Mouse (Mus musculus) erythroblast, embryonic 14.5 days (primary cell): Measurements from ENCODE around the gene Thada. TPM values are rescaled to one million over a fixed set of nuclear protein-coding genes. Genes with fewer than 3 reads are reported as not detected.

Experiments
- H3K27me3 ChIP-seq: 2 replicates; pipeline ENCODE4 v1.6.1; 2012; ENCODE audit warnings: inconsistent platforms; ENCODE audit not compliant: control insufficient read depth
- H3K36me3 ChIP-seq: 2 replicates; pipeline ENCODE4 v1.6.1; 2012; ENCODE audit warnings: mild to moderate bottlenecking, inconsistent platforms; ENCODE audit not compliant: control insufficient read depth
- H3K4me1 ChIP-seq: 2 replicates; pipeline ENCODE4 v1.6.1; 2012; ENCODE audit warnings: inconsistent platforms; ENCODE audit not compliant: control insufficient read depth
- H3K4me3 ChIP-seq: replicated peaks from 2 replicates; pipeline ENCODE3; 2012; ENCODE audit warnings: moderate library complexity, mild to moderate bottlenecking, inconsistent platforms
- H3K9me3 ChIP-seq: 2 replicates; pipeline ENCODE4 v1.6.1; 2012; ENCODE audit warnings: low read length, inconsistent platforms, mixed read lengths; ENCODE audit not compliant: control insufficient read depth
- GATA1 ChIP-seq: IDR thresholded peaks from 2 replicates; pipeline ENCODE4 v1.6.1; 2012; ENCODE audit warnings: low read length, inconsistent platforms, mixed read lengths
- TAL1 ChIP-seq: IDR thresholded peaks from 3 replicates; pipeline ENCODE4 v1.6.1; 2012; ENCODE audit warnings: low read length, inconsistent platforms, mixed read lengths
- polyA plus RNA-seq: library from polyadenylated mRNA; stranded (reverse); fragments of >175 nt; gene quantifications from 2 replicates; pipeline ENCODE4 v1.2.3, GENCODE M21; 2012

The Thada gene
- polyA plus RNA-seq, 1 experiment: 0.08 TPM

GRCm38 (mm10) chr17:84182311-84183271 is 283.4 kb downstream of the Thada start:
- H3K27me3 ChIP-seq: no peaks in the 10 kb centered on the region
- H3K4me1 ChIP-seq: peaks cover 70% of the 10 kb centered on the region

GRCm38 (mm10) chr17:84181502-84182310 is 284.3 kb downstream of the Thada start:
- Histone ChIP-seq H3K4me3 (peak overlapping the region; percentile 65), H3K36me3 (peaks cover 29% of the 10 kb centered on the region), H3K9me3 (no peaks in the 10 kb centered on the region), H3K27me3 (no peaks in the 10 kb centered on the region), H3K4me1 (peaks cover 69% of the 10 kb centered on the region)
- TF ChIP-seq TAL1 (no peak), GATA1 (no peak)

More at GRCm38 (mm10) chr17:84182311-84183271, 283.4 kb downstream of the Thada start:
- Histone ChIP-seq H3K36me3 (peaks cover 32% of the 10 kb centered on the region), H3K4me3 (peak overlapping the region; percentile 65), H3K9me3 (no peaks in the 10 kb centered on the region)
- TF ChIP-seq GATA1 (no peak), TAL1 (no peak)

GRCm38 (mm10) chr17:84180715-84181501 is 285.1 kb downstream of the Thada start:
- Histone ChIP-seq H3K27me3 (no peaks in the 10 kb centered on the region), H3K4me3 (peak overlapping the region; percentile 65)

GRCm38 (mm10) chr17:84179973-84180365 is 286.0 kb downstream of the Thada start:
- Histone ChIP-seq H3K36me3 (peaks cover 20% of the 10 kb centered on the region), H3K9me3 (peaks cover 8% of the 10 kb centered on the region), H3K4me1 (peaks cover 74% of the 10 kb centered on the region), H3K4me3 (no peak overlapping the region), H3K27me3 (no peaks in the 10 kb centered on the region)
- TF ChIP-seq GATA1: no peak

More at GRCm38 (mm10) chr17:84180715-84181501, 285.1 kb downstream of the Thada start:
- Histone ChIP-seq H3K4me1 (peaks cover 71% of the 10 kb centered on the region), H3K36me3 (peaks cover 22% of the 10 kb centered on the region), H3K9me3 (no peaks in the 10 kb centered on the region)
- no peak for TF ChIP-seq GATA1
- no peak for TF ChIP-seq TAL1

GRCm38 (mm10) chr17:84179026-84179972 is 286.7 kb downstream of the Thada start:
- peaks cover 72% of the 10 kb centered on the region for H3K4me1 ChIP-seq

GRCm38 (mm10) chr17:84177481-84177880 is 288.5 kb downstream of the Thada start:
- Histone ChIP-seq H3K36me3 (peaks cover 8% of the 10 kb centered on the region), H3K4me1 (peaks cover 60% of the 10 kb centered on the region), H3K9me3 (peaks cover 8% of the 10 kb centered on the region), H3K4me3 (no peak overlapping the region), H3K27me3 (no peaks in the 10 kb centered on the region)
- TF ChIP-seq GATA1: no peak
- no peak for TF ChIP-seq TAL1

More at GRCm38 (mm10) chr17:84179026-84179972, 286.7 kb downstream of the Thada start:
- Histone ChIP-seq H3K36me3 (peaks cover 16% of the 10 kb centered on the region), H3K4me3 (no peak overlapping the region), H3K9me3 (peaks cover 8% of the 10 kb centered on the region), H3K27me3 (no peaks in the 10 kb centered on the region)
- no peak for TF ChIP-seq TAL1
- no peak for TF ChIP-seq GATA1

- peaks cover 8% of the 10 kb centered on the region for H3K36me3 ChIP-seq
- peaks cover 49% of the 10 kb centered on the region for H3K4me1 ChIP-seq
- no peak for TF ChIP-seq GATA1
- TF ChIP-seq TAL1: no peak
These were observed 289.6 kb downstream of the Thada start for GRCm38 (mm10) chr17:84176446-84176845.

GRCm38 (mm10) chr17:84175196-84175595 is 290.8 kb downstream of the Thada start:
- Histone ChIP-seq H3K36me3 (peaks cover 8% of the 10 kb centered on the region), H3K4me1 (peaks cover 37% of the 10 kb centered on the region), H3K9me3 (peaks cover 8% of the 10 kb centered on the region), H3K4me3 (no peak overlapping the region), H3K27me3 (no peaks in the 10 kb centered on the region)
- TF ChIP-seq GATA1 (no peak), TAL1 (no peak)

More at GRCm38 (mm10) chr17:84176446-84176845, 289.6 kb downstream of the Thada start:
- H3K27me3 ChIP-seq: no peaks in the 10 kb centered on the region
- H3K9me3 ChIP-seq: peaks cover 8% of the 10 kb centered on the region
- H3K4me3 ChIP-seq: no peak overlapping the region
